Mouse (Mus musculus) heart, adult 2 months (tissue): ENCODE measurements at regions not wholly inside any gene's neighbourhood (a gene's known extent, or its start where the extent isn't known, plus 50 kb on each side); places are given as distances from the start of the nearest gene placed in this dataset.

Experiments
- CTCF ChIP-seq: fragments of 200-600 bp; IDR thresholded peaks from 2 replicates; pipeline ENCODE4 v1.8.1; 2022; ENCODE audit warnings: antibody characterized with exemption, mild to moderate bottlenecking, moderate library complexity
- EP300 ChIP-seq: fragments of 200-500 bp; IDR thresholded peaks from 2 replicates; pipeline ENCODE4 v1.6.1; 2011; ENCODE audit warnings: low read depth, low read length, control low read depth; ENCODE audit not compliant: insufficient read depth
- POLR2A ChIP-seq: fragments of 200-500 bp; IDR thresholded peaks from 2 replicates; pipeline ENCODE4 v1.6.1; 2011; ENCODE audit warnings: mild to moderate bottlenecking, low read depth, low read length, control low read depth; ENCODE audit not compliant: insufficient read depth

DNA sequence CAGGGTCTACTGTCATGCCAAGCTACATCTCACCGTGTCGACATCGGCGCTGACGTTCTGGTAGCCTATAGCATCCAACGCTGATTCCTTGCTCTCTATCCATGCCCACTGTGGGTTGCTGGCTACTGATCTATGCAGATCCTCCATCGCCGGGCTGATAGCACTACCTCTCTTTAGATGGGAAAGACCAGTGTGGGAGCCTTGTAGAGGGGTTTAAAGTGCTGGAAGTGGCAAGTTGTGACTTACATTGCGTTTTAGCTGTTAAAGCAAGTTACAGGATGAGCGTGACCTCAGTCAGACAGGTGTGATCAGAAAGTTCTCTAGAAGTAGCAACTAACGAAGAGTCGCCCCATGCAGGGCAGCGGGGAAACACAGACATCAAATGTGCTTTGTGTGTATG lies 160.9 kb downstream of the Kdr start:
- TF ChIP-seq POLR2A (no peak), CTCF (no peak), EP300 (no peak)
